Mouse (Mus musculus) urinary bladder, postnatal 25 days (tissue): Measurements from ENCODE around the gene Rhobtb1.

Experiments used
- DNase-seq: peaks from one replicate; pipeline ENCODE4 v3.0.0; 2022; ENCODE audit warnings: low spot score

Rhobtb1 gene

DNA sequence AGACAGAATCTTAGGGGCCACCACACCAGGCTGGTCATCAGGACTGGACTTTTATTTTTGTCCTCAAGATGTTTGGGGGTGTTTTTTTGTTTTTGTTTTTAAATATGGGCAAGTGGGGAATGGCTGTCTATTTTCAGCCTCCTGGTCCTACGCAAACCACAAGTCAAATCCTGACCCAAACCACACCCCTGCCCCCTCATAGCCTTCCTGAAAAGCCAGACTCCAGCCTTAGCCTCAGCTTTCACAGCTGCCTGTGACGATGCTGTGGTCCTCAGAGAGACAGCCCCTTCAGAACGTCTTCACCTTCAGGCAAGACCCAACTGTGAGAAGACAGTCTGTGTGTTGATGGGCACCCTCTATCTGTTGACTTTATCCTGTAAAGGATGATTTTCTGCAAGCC, 95.5 kb downstream of the Rhobtb1 start:
- DNase-seq: no peak

- DNase-seq: no peak
These were observed 96.2 kb downstream of the Rhobtb1 start for GRCm38 (mm10) chr10:69247311-69248033.

GRCm38 (mm10) chr10:69248261-69249160, 97.3 kb downstream of the Rhobtb1 start:
- no peak for DNase-seq

GRCm38 (mm10) chr10:69251254-69251653, 100.0 kb downstream of the Rhobtb1 start:
- no peak for DNase-seq

DNA sequence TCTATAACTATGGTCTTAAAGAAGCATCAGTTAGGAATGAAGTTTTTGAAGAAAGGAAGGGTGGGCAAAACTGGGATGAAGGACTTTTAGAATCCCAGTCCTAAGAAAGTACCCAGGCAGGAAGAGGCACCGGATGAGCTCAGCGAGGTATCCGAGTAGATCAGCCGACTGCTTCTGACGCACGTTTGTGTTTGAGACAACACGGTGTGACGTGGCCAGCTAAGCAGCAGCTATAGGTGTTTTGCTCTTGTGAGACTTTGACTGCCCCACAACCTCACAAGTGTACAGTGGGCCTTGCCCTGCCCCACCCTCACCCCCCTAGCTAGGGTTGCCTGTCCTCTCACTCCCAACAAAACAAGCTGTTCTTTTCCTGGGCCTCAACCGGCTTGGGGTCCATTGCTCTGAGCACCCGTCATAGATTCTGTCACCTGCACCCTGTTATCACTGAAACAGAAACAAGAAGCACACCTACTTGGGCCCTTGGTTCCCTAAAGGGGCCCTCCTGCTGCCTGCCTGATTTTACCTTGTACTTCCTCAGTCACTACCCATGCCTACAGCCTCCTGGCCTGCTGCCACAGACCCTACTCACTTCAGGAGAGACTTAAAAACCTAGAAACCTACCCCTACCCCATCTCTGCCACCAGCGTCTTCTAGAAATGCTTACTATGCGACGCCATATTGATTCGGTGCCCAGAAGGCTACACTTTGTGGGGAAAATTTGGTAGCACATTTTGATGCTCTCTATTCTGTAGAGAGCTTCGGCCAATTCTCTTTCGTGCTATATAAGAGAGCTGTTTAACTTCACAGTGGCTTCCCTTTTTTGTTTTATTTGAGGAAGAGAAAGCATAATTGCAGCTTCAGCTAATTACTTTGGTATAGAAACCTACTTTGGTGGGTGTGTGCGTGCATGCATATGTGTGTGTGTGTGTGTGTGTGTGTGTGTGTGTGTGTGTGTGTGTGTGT, 101.2 kb downstream of the Rhobtb1 start:
- DNase-seq: no peak

DNA sequence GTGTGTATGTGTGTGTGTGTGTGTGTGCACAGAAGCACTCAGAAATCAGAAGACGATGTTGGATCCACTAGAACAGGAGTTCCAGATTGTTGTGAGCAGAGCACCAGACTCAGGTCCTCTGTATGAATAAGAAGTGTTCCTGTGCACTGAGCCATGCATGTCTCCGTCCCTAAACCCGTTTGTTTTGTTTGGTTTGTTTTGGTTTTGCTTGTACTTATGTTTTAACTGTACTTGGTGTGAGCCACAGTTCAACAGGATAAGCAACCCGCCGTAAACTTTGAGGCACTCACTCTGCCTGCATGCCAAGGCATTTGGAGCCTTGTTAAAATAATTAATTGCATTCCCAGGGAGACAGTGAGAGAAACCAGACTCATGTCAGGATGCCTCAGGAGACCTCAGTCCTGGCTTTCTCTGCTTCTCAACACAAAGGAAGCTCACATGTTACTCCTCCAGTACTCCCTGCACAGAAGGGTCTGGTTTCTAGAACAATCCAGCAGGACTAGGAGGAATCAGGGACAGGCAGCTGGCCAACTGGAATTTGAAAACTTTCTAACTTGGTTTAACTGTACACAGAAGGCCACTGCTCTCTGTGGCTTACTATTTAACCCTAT, 101.9 kb downstream of the Rhobtb1 start:
- no peak for DNase-seq

- no peak for DNase-seq
These were observed 102.4 kb downstream of the Rhobtb1 start for GRCm38 (mm10) chr10:69253686-69254080.

DNA sequence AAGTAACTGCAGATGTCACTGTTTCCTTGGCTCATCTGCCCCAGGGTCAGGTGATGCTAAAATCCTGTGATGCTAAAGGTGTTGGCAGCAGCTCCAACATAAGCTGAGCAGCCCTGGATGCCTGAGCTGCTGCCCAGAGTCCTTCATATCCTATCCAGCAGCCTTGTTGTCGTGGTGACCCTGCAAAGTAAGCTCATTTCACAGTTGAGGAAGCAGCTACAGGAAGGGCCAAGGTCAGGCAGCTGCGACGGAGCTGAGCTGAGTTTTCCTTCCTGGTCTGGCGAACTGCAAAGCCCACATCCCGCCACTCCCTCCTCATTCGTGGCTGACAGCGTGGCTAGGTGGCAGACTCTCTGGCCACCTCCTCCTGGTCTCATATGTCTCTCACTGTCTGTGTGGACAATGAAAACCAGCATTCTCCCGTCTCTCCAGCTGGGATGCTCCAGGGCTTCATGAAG, 103.2 kb downstream of the Rhobtb1 start:
- DNase-seq: no peak

DNA sequence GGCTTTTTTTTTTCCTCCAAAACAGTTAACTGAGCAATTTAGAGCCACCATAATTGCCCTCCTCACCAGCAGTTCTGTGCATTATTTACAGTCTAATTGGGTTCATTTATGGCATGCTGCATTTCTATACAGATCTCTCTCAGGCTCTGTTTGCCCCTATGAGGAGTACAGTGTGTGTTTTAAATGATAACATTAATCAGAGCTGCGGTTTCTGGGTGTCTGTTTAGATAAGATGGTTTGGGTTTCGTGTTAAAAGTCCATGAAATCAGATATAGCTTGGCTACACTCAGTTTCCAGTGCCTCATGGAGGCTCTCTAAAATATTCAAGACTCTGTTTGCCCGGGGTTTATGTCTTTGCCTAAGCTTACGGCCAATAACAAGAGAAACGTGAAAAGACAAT, 104.4 kb downstream of the Rhobtb1 start:
- no peak for DNase-seq

GRCm38 (mm10) chr10:69257592-69258133, 106.4 kb downstream of the Rhobtb1 start:
- DNase-seq: no peak

DNA sequence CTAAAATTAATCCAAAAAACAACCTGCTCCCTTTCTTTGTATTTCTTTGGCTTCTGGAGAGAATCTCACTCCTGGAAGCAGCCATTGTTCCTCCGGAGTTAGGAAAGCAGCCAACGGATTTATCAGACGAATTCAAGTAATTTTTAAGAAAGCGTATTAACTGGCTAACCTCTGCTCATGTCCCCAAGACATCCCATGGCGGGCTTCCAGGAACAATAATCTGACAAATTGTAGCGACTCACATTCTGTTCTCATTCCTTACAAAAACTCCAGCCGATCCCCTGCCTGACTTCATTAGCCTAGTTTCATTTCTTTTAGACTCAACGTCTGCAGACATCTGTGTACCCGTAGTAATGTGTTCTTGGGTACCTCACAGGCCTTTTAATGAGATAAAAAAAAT, 107.4 kb downstream of the Rhobtb1 start:
- DNase-seq: no peak

DNA sequence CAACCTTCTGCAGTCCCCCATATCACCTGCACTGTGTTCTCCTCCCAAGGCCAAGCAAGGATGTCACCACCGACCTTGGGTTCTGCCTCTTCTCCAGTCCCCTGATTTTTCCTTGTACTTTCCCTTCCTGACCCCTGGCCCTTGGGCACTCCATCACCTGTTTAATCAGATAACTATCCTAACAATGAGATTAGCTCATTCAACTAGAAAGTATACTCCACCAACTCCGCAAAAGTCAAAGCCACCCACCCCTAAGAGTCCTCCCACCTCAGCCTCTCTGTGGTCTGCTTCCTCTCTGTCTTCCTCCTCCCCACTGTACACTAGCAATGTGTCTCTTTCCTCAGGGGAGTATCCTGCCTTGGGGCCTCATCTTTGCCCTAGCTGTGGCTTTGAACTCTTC, 107.9 kb downstream of the Rhobtb1 start:
- no peak for DNase-seq

- DNase-seq: no peak
These were observed 108.7 kb downstream of the Rhobtb1 start for GRCm38 (mm10) chr10:69259929-69260328.

DNA sequence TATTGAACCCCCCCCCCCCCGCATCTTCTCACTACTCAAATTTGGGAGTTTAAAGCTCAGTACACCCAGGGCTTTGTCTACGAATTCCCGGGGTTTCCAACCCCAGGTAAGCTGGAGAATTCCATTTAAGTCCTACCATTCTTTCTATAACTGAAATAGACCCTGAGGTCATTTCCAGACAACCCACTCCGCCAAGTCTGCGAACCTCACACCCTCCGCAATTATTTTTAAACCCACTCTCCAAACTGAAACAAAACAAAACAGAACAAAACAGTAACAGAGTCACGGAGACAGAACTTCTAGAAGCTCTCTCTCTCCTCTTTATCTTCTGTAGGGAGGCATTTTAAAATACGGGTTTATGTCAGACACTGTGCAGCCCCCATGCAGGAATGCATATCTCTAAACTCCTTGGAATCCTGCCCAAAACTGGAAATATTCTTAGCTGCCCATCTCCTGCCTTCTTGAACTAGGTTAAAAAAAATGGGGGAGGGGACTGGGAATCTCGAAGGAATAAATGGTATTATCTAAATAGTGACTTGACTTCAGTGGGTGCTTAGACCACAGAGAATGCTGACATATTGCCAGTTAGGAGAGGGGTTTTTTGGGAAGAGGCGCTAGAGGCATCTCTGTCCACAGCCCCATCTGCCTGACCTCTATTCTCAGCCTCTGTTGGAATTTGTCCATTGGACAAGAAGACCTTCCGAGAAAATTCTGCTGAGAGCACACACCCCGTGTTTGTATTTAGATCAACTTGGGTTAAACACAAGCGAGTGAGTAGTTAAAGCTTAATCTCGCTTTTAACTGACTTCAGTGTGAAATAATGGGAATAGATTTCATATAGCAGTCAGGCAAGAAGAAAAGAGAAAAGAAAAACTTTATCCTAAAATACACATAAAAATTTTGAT, 111.9 kb downstream of the Rhobtb1 start:
- DNase-seq: no peak

DNA sequence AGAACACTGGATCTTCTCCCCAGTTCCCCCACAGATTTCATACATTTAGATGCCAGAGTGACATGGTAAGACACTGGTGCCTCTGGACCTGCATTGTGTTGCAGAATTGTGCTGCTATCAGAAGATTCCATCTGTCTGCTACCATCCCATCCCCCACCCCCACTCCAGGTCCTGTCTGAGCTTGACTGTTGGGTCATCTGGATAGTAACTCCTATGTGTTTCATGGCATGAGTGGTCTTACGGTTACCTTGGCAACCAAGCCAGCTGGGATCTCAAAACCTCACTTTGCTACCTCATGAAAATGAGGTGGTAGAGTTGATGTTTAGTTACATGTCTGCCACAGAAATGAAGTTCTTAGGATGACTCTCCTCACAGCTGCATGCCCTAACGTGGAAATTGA, 112.7 kb downstream of the Rhobtb1 start:
- no peak for DNase-seq

DNA sequence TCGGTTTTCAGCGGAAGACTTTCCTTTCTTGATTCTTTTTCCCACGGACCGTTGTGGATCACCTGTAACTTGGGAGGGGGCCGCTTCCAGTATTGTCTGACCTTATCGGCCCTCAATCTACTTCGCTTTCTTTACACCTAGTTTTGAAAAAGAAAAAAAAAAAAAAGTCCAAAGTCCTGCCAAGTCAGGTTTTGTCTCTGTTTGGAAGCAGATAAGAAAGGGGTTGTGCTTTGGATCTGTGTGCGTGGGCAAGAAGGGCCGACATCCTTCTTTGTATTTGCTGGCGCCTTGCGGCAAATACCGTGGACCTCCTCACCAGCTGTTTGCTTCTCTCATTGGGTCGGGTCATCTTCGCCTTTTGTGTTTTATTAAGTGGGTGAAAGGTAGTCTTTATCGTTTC, 114.2 kb downstream of the Rhobtb1 start:
- no peak for DNase-seq

GRCm38 (mm10) chr10:69268061-69268643, 116.9 kb downstream of the Rhobtb1 start:
- DNase-seq: no peak

- no peak for DNase-seq
These were observed 120.2 kb downstream of the Rhobtb1 start for GRCm38 (mm10) chr10:69271436-69271835.

DNA sequence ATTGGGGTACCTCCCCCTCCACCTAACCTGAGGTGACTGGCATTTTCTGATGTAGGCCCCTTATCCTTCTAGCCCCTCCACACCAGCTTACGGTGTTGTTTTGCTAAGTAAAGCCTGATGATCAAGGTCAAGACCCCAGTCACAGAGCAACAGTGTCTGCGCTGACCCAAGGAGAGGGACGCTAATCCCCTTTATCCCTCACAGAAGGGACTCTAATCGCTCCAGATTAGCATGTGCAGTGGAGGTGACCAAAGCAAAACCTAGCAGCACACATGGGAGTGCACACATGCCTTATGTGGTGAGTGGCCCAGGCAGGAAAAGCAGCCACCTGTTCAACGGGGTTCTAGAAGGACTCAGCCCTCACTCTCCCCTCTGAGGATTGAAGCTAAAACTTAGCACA, 123.0 kb downstream of the Rhobtb1 start:
- no peak for DNase-seq

GRCm38 (mm10) chr10:69274705-69275104, 123.5 kb downstream of the Rhobtb1 start:
- no peak for DNase-seq
